Mouse (Mus musculus): ENCODE results near the gene Adat1. TPM values are rescaled to one million over a fixed set of nuclear protein-coding genes. Genes with fewer than 3 reads are reported as not detected.

Adat1 gene
- total RNA-seq, 2 experiments from 2014 or later = 1.3 to 2.4 TPM

DNA sequence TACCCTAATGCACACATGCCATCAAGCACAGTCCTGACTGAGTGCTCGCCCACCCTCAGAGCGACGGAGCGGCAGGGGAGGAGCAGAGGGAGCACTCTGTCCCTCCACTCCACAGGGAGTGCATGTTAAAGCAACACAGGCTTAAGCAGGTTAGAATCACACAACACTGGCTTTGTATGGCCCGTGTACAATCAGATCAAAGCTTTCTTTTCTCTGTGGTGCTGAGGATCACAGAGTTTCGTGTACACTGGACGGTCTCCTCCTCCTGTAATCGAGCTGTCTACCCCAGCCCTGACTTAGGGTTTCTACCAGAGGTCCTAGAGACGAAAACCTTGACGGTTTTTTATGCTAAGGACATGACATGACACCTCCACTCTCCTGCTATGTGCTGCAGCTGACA is 23.6 kb downstream of the Adat1 start:
- no peak for DNase-seq

DNA sequence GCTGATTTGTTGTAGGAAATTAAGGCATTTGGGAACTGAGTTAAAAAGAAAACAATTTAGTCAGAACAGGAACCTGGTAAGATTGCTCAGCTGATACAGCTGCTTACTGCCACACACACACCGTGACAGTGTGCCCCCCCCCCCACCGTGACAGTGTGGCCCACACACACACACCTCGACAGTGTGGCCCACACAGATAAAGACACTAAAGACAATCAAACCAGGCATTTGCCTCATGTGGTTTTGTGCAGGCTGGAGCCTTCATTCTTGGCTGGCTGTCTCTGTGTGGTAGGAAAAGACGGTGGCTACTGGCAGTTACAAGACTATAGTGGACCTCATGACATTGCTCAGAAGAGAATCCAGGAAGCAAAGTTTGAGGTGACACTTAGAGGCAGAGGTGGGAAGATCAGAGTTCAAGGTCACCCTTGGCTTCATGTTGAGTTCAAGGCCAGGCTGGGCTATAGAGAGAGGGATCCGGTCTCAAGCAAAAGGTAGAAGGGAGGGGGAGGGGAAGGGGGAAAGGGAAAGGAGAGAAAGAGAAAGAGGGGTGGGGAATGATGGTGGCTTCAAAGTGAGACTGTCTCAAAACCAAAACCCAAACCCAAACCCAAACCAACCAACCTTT is 24.7 kb downstream of the Adat1 start:
- DNase-seq = no peak

DNA sequence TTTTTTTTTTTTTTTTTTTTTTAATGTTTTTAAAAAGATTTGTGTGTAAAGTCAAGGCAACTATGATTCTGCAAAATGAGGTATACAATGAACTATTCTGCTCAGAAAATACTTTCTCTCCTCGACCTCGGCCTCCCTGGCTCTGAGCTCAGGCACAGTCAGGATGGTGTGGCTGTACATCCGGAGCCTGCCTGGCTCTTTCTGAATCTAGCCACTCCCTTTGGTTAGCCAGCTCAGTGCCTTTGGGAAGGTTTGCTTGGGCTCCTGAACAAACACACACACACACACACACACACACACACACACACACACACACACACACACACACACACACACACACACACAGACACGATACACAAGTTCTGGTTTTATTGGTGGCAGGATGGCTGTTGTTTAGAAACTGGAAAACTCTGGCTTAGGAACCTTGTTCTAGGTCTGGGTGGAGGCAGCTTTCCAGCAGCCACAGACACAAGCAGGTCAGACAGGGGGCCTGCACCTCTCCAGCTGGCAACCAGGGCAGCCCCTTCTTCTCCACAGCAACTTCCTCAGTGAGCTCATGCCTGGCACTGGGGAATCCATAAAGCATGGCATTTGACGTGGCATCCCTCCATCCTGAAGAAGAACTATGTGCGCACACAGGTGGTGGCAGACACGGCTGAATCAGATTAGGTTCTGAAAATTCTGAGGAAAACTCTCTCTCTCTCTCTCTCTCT is 27.1 kb downstream of the Adat1 start:
- DNase-seq = no peak

DNA sequence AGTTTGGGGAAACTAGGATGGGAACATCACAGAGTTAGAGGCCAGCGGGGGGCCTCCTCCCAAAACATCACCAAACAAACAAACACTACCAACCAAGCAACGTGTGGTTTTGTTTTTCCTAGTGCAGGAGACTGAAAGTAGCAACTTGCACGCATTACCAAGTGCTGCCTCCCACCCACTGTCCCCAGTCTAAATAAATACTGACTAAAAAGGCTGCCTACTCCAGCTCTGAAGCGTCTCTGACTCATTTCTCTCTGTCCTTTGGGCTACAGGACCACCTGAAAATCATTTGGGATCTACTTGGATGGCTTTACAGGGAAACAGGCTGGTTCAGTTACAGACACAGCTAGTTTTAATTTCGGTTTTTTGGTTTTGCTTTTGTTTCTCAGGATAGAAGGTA is 27.8 kb downstream of the Adat1 start:
- DNase-seq = no peak

DNA sequence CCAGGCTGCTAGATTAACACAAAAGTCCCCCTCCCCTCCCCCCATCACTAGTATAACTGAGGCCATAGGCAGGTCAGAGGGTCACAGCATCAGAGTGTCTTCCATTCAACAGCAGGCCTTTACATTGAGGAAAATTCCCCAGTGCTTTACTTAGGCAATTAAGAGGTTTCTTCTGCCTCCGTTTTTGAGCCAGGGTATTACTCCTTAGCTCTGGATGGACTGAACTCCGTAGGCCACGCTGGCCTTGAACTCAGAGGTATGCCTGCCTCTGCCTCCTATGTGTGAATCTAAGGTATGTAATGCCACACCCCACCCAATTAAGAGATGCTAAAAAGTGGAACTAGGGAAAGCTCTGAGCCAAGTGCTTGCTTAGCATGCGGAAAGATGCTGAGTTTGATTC is 28.6 kb downstream of the Adat1 start:
- no peak for DNase-seq

DNA sequence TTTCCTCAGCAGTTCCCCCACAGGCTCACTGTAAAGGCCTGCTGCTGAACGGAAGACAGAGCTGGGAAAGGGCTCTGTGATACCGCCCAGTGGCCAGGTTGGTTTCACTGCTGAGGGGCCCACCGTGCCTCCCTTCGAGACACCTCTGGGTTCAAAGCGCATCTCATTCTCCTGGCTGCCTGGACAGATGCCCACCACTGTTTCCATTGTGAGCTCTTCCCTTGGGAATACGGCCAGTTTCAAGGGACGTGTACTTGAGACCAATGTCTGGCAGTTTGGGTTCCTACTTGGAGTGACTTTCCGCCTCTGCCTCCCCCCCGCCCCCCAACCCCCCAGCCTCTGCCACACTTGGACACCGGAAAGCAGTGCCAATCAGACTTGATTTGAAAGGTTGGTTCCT is 29.0 kb downstream of the Adat1 start:
- DNase-seq = no peak

DNA sequence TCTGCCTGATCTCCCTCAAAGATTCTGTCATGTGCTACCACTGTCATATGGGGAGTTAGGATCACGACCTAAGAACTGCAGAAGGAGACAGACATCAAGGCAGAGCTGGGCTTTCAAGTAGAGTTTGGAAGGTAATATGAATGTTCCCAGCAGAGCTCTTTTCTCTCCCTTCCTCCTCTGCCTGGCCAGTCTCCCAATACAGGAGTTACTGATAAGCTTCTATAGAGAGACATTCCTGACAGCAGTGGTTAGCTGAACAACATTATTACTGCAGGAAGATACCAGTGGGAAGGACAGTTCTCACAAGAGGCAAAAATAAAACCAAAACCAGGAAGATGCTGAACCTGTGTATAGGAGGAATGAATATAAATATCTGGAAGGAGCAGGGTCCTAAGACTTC is 29.5 kb downstream of the Adat1 start:
- no peak for DNase-seq

DNA sequence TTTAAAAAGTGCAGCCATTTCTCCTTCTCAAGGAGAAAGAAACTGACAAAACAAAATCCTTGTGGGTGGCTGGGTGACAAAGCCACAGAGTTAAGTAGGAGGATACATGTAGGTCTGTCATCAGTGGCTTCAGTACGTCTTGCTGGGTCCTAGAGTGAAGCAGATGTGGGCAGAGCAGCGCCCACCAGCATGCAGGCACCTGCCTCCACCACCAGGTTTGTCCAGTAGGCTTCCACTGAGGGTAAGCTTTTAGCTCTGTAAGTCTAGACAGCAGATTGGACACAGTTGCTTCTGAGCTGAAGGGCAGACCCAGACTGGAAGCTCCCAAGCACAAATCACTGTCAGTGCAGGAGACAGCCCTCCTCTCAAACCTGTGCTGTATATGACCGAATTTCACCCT is 30.8 kb downstream of the Adat1 start:
- no peak for DNase-seq

DNA sequence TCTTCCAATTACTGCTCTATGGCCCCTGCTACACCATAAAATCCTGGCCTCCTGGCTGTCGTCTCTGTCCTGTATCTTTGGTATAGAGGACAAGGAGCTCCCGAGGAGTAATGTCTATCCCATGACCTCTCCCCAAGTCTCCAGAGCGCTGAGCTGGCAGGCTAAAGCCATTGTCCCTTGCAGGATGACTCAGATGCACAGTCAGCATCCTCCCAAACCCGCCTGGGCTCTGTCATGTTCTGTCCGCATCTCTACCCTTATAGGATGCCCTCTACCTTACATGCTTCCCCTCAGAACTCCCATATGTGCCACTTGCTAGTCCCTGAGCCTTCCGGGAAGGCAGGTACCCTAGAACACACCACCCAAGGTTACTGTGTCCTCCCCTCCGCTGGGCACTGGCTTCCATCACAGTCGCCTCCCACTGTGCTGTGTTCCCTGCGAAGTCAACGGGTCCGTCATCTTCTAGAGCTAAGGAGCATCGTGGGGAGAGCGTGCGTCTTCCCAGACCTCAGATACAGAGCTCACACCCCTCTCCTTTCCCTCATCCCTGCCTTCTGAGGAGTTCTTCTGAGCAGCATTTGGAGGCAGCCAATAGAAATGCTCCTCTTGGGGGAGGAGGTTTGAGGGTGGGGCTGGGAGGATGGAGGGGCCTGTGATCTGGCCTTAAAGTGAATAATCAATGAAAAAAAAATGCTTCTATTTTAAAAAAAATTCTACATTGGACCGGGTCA is 31.3 kb downstream of the Adat1 start:
- DNase-seq = no peak

DNA sequence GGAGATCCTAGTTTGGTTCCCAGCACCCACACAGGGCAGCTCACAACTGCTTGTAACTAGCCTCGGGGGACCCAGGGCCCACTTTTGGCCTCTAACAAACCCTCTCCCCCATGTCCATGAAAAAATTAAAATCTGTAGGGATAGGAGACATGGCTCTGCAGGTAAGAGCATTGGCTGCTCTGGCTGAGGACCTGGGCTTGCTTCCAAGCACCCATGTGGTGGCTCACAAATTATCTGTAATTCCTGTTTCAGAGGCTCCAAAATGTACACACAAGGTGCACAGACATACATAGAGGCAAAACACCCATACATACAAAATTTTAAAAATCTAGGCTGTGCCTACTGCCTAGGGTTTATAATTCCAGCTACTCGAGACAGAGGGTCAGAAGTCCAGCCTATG is 34.9 kb downstream of the Adat1 start:
- DNase-seq = no peak

DNA sequence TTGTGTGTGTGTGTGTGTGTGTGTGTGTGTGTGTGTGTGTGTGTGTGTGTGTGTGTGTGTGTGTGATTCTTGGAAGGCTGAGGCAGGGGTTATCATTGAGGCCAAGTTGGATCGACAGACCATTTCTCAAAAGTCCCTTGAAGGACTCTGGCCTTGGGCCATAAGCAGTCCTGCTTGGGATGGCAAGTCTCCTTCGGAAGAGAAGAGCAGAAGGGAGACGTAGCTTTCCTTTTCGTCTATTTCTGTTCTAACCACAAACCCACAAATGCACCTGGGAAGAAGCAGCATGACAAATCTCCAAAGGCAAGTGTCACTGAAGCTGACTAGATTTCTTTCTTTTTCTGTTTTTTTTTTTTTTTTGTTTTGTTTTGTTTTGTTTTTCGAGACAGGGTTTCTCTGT is 36.2 kb downstream of the Adat1 start:
- DNase-seq = no peak

DNA sequence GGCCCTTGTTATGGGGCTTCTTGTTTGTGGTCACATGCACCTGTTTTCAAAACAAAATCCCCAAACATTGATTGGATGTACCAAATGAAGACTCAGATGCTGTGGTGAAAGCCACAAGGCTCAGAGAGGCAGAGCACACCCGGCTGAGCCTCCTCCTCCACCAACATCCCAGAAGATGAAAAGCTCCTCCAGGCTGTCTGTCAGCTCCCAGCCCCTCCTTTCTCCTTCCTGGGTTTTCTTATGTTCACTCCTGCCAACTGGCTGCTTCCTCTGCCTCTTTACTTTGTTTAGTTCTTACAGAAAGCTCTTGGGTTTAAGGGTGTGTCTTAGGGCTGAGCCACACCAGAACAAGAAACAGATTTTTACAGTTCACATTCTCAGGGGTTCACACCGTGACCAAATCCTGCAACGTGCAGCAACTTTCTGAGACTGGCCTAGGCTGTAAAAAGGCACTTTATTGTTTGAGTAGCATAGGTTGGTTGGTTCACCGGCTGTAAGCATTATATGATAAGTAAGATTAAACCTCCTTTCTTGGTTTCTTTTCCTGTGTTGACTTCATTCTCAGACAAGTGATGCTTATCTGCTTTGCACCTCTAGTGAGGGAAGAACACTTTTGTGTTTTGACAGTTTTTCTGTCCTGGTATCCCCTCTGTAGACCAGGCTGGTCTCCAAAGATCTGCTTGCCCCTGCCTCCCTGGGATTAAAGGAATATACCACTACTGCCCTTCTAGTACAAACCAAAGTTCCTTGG is 37.1 kb downstream of the Adat1 start:
- no peak for DNase-seq

DNA sequence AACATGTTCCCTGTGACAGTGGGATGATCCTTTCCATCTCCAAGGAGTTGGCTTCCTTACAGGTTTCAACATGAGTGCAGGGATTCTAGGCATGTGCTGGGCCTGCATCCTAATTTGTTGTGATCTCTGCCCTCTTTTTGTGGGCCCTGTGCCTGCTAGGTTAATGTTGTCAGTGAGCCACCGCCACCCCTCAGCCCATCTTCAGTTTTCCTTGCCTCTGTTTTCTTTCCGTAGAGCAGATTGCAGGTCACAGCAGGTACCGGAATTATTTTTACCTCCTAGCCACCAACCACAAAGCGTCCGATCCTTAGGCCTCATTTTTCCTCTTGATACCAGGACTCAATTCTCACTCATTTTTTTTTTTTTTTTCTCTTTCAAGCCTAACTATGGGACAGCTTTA is 40.2 kb downstream of the Adat1 start:
- no peak for DNase-seq

DNA sequence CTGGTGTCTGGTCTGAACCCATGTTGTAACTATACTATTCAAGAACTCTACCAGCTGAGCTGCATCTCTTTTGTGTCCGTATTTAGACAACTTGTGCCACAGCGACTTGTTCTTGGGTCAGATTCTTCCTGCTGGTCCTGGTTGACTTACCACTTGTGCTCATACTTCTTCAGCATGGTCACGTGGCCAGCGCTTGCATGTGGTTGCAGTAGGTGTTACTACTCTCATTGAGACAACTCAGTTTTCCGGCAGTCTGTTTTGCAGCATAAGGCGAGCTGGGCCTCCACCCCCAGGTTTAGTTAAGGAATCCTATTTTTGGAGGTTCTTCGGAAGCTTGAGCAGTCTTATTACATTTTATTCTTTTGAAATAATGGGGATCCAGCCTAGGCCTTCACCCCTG is 40.8 kb downstream of the Adat1 start:
- no peak for DNase-seq

DNA sequence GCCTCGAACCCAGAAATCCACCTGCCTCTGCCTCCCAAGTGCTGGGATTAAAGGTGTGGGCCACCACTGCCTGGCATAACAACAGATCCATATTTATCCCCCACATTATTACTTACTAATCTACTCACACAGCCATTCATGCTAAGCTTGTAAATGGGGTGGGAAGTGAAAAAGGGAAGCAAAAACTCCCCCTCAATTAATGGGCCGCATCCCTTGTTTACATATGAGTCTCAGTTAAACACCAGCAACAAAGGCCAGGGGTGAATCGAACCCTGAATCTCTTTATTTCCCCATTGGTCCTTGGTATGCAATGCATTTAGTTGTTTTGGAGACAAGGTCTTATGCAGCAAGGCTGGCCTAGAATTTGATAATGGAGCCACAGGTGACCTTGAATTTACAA is 41.3 kb downstream of the Adat1 start:
- no peak for DNase-seq

DNA sequence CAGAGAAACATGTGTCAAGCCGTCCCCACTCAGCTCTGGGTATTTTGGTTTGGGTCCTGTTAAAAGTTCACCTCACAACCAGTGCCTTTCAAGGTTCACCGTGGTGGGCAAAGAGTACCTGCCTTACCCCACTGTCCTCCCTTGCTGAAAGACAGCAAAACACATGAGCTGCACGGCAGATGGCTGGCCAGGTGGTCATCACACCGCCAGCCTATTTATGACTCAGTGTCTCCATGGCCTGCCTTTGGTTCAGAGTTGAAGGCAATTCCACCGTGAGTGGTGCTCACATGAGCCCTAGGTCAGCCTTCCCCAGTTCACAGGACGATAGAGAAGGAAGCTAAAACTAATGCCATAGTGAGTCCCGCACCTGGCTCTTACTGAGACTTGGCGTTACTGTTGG is 44.1 kb downstream of the Adat1 start:
- DNase-seq = no peak

DNA sequence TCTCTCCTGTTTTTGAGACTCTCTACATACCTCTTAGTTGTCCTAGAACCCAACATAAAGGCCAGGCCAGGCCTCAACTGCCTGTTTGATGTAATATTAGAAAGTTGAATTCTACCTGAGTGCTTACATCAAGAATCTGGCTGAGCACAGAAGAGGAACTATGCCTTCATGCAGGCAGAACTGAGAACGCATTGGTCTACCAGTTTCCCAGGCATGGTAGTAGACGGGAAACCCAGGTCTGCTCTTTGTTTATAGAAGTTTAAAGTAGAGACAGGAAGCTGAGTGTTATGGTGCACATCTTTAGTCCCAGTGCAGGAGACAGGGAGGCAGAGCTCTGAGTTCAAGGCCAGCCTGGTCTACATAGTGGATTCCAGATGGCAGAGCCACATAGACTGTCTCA is 45.0 kb downstream of the Adat1 start:
- DNase-seq = no peak

DNA sequence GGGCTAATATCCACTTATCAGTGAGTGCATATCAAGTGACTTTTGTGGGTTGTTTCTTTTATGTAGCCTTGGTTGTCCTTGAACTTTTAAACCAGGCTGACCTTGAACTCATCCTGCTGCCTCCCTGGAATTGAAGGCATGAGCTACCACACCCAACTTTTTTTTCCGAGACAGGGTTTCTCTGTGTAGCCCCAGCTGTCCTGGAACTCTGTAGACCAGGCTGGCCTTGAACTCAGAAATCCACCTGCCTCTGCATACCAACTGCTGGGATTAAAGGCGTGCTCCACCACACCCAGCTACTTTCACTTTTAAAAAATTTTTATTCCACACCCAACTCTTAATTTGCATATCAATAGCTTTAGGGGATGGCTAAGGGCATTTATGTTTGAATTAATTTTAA is 48.6 kb downstream of the Adat1 start:
- no peak for DNase-seq

DNA sequence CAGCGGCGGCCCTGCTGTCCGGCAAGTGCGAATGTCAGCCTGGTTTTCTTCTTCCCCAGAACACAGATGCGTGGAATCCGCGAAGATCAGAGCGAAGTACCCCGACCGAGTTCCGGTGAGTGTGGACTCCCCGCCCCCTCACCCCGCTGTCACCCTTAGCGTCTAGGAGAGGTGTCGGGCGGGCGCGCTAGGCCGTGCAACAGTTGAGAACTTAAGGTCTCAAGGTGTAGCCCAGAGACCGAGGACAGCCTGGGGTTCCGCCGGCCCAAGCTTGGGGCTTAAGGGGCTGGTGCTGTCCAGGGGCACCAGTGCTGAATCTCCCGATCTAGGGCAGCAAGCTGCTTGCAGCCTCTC is 51.0 kb downstream of the Adat1 start:
- peak; percentile 17 for DNase-seq

DNA sequence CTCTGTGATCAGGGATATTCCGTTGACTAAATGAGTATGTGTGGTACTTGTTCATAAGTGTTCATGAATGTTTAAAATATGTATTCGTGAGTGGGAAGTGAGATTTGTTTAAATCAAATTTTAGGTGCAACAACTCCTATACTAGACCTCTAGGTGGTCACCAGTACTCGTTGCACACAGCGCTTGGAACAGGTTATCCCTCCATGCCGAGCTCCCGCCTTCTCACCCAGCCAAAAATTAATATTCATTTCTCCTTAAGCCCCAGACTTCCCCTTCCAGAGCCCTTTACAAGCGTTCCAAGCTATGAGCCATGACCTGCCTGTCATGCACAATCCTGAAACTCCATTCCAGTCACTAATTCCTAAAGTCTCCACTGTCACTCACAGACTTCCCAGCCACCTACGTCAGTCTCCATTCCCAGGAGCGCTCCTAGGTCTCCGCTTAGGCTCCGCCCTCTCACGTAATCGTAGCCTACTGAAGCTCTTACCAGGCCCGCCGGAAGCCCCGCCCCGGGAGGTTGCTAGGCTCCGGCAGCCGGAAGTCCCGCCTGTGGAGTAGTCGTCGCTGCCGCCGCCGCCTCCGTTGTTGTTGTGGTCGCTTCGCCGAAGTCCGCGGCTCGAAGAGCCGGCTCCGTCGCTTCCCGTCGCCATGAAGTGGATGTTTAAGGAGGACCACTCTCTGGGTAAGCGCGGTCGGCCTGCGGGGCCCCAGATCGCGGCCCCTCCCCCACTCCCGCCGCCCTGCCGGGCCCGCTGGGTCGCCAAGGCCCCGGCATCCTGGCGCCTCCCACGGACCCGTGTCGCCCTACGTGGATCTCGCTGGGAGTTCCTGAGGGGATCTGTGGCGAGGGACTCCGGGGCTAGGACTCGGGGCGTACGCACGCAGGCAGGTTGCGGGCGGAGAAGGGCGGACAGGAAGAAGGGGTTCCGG is 51.7 kb downstream of the Adat1 start, which contains the start of gene Gabarapl2:
TSS of gene Gabarapl2 (plus strand) at position 533 of the 930 bp plus-strand sequence.
- peak; percentile 96 for DNase-seq

DNA sequence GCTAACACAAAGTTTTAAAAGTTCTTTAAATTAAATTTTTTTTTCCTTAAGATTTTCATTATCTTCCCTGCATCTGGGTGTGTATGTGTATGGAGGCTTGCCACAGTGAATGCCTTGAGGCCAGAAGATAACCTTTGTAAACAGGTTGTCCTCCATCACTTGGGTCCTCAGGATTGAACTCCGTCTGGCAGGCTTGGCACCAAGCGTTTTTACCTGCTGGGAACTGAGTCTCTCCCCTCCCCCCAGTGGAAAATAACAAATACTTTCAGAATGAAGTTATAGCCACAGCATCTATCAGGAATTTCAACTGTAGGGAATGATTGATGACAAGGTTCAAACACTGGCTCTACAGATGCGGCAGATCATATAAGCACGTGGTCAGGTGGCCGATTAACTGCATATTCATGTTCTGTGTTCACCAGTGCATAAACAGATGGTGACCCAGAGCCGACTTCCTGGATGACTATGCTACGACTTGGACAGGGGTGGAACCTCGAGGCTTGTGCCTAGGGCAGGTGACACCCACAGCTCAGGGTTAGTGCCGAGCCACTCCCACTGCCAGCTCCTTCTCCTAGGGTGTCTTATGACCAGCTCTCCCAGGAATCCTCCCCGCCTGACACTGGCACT is 52.5 kb downstream of the Adat1 start:
- DNase-seq = peak; percentile 33

Data from gastrocnemius, postnatal 25 days (tissue).